Mouse (Mus musculus): ENCODE results near the gene Cdh6.

The Cdh6 gene

GRCm38 (mm10) chr15:13155820-13156219 is 17.7 kb downstream of the Cdh6 start:
- DNase-seq (ENCODE audit: low read depth, low spot score): no peak

DNA sequence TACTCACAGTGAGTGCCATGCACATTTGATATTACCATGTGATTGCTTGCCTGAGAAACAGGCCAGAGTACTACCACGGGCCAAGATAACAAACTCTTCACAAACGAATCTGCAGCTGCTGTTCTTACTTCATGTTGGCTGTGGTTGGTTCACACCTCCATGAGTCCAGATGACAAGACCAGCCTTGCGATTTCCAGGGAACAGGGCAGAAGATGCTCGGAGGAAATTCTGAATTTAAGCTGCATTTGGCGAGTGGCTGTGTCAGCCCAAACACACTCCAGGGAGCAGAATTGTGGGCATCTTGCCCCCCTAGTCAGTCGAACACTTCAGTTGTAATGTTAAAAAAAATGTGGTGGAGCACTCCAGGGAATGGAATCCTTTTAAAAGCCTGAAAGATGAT is 18.1 kb downstream of the Cdh6 start:
- DNase-seq (ENCODE audit: low read depth, low spot score): no peak

DNA sequence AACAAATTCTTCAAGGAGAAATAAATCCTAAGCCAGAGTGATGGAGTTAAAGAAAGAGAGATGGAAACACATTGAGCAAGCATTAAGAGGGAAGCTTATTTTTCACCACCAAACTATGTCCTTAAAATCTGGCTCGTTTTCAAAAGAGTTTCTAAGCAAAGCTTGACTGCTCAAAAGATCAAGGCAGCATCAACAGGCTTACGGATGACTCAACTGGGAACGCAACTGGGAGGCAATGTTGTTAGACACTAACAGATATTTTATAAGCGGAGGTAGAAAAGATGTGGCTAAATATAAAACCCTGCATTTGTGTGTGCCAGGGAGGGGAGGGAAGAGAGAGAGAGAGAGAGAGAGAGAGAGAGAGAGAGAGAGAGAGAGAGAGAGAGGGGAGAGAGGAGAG is 31.5 kb downstream of the Cdh6 start:
- no peak for DNase-seq (ENCODE audit: low read depth, low spot score)

DNA sequence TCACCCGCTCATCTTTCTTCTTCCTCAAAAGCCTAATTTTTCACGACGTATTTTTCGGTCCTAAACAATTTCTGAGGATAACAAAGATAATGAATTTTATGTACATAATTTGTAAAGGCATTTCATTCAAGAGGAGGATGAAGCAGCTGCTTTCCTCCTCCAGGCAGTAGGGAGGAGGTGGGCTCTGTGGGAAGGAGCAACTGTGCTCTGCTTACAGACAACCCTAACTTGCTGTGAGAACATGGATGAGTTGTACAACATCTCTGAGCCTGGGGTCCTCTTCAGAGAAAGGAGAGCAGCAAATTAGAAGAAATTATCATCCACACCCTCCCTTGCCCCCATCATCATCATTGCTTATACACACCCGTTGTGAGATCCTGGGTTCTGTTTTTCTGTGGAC is 33.8 kb downstream of the Cdh6 start:
- no peak for DNase-seq (ENCODE audit: low read depth, low spot score)

- no peak for DNase-seq (ENCODE audit: low read depth, low spot score)
Measured at GRCm38 (mm10) chr15:13137166-13137565, 36.3 kb downstream of the Cdh6 start.

DNA sequence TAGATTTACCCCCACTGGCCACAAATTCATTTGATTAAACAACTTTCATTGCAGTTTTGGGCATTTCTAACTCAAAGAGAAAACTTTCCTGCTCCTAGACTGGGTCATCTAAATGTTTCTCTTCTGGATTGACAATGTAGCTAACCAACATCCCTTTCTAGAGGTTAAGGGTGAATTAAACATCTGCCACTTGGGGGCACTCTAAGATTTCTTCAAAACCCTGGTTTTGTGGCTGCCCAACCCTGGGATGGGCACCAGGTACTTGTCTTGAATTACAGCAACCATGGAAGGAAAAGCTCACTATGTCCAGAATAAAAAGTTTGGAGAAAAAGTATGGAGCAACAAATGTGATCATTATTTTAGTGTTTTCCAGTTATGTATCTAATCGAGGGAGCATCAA is 39.4 kb downstream of the Cdh6 start:
- peak; percentile 63 for DNase-seq (ENCODE audit: low read depth, low spot score)

DNA sequence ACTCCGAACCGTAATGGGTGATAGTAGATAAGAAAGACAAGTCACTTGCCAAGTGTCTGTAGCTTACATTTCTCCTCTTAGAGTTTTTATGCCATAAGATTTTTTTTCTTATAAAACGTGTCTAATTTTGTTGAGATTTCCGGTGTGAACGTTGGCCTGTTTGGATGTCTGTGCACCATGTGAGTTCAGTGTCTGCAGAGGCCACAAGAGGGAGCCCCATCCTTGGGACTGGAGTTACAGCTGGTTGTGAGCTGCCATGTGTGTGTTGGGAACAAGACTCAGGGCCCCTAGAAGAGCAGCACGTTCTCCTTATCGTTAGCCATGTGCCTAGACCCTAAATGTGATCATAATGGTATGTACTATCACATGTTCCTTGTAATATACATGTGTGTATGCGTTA is 40.1 kb downstream of the Cdh6 start:
- DNase-seq (ENCODE audit: low read depth, low spot score): peak; percentile 51

- peak; percentile 24 for DNase-seq (ENCODE audit: low read depth, low spot score)
Measured at GRCm38 (mm10) chr15:13132493-13132892, 41.0 kb downstream of the Cdh6 start.

- DNase-seq (ENCODE audit: low read depth, low spot score): no peak
Measured at GRCm38 (mm10) chr15:13130246-13130645, 43.2 kb downstream of the Cdh6 start.

DNA sequence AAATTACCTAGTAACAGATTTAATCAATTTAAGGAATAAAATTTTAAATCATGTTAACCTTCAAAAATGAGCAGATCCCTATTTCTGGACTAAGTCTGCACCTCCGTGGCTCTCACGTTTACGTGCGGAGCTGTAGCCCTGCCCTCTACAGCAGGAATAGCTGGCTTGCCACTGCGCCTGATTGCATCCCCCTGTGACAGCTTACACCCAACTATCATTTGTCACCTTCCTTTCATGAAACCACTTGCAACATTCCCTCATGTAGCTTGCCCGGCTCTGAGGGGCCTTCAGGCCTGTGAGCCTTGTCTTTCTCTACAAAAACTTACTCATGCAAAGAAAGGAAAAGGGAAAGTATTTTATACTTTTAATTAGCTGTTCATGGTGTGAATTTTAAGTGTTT is 73.1 kb downstream of the Cdh6 start:
- DNase-seq (ENCODE audit: low read depth, low spot score): peak; percentile 59

DNA sequence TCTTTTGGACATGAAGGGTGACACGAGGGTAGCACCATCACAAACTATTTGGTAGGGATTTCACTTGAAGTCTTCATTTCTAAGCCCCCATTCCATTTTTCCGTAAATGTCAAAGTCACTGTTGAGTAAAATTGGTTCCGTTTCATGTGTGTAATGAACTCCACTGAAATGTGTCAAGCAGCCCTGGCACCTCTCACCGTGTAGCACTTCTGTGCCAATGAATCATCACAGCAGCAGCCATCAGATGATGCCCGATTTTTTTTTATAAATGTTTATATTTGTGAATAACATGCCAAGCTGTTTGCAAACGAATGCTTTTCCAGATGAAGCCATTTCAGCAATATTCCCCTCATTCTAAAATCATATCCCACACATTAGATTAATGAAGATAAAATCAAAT is 75.6 kb downstream of the Cdh6 start:
- DNase-seq (ENCODE audit: low read depth, low spot score): no peak

DNA sequence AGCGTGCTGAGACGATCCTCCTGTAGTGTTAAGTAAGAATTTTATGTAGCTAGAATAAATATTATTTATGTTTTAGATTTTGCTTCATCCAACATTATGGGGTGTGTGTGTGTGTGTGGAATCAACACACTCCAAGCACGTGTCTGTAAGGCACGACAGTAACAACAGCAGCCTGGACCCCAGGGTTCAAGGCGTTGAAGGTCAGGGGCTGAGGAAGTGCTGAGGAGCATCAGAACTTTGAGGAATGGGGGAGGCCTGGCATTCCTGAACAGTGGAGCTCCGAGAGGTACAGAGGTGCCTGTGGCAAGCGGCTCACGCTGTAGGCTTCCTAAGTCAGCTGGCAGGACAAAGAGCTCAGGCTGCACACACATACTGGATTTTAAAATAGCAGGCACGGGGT is 78.1 kb downstream of the Cdh6 start:
- DNase-seq (ENCODE audit: low read depth, low spot score): peak; percentile 51

DNA sequence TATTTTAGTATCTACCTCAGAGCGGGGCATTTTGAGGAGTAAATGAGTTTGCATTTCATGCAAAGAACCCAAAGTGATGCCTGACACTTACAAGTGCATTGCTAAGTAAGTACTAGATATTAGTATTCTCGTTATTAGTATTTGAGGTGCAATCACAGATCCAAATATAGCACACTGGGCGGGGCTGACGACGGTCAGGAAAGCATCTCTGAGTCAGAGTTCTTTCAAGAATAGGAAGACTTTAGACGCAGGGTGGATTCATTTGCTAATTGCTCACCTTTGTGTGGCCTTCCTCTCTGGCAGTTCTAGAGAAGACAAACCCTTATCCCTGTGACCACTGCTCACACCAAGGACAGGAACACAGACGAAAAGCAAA is 78.6 kb downstream of the Cdh6 start:
- DNase-seq (ENCODE audit: low read depth, low spot score): peak; percentile 72

GRCm38 (mm10) chr15:13093954-13094880 is 79.3 kb downstream of the Cdh6 start:
- peak; percentile 12 for DNase-seq (ENCODE audit: low read depth, low spot score)

DNA sequence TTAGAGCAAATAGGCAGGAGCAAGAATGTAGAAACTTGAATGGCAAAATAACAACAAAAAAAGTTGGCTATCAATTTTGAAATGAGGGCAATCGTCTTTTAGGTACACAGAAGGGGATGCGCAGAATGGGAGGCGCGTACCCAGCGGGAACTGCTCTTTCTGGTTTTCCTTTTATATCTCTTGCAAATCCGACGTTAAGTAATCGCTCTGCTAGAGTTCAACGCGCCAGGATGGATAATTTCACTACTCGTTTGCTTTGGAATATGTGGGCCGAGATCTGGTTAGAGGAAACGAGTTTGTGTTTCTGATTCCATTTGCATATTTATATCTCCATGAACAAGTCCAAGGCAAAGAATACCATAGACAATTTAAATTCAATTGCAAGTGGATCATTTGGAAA is 81.4 kb downstream of the Cdh6 start:
- DNase-seq (ENCODE audit: low read depth, low spot score): no peak

DNA sequence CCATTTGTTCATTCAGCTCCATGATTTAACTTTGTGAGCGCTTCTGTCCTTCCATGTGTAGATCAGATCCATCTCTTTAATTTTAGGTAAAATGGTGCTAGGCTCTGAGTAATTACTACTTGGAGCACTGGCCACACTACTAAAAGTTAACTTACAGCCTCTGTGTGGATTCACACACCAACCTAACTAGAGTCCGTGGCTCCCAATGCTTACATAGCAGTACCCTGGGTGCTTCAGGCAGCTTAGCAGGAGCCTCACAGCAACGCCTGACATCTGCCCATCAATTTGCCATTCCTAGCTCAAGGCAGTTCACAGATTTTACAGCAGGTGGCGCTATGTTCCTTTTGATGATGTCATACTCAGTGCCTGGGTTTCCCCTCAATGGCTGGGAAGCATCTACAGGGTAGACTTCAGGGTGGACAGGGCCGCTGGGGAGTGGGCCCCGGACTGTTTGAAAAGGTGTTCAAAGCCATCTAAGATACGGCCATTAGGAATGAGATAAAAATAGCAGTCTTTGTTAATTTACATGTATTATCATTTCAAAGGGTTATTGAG is 84.9 kb downstream of the Cdh6 start:
- peak; percentile 92 for DNase-seq (ENCODE audit: low read depth, low spot score)

DNA sequence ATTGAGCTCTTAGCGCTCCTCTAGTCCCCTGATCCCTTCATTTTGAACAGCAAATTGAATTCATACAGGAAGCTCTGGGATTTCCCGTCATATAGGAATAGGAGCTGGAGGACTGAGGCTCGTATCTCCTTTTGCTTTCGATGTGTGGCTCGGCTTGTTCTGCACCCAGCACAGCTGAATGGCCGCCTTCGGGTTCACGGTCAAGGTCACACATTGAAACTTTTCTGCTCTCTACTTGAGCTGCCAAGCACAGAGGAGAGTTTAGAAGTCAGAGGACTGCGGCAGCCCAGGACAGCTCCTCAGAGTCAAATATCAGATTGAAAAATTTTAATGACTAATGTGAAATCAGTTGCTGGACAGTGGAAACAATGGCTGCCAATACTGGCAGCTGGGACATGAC is 88.7 kb downstream of the Cdh6 start:
- DNase-seq (ENCODE audit: low read depth, low spot score): peak; percentile 12

GRCm38 (mm10) chr15:13076908-13077669 is 96.4 kb downstream of the Cdh6 start:
- DNase-seq (ENCODE audit: low read depth, low spot score): no peak

DNA sequence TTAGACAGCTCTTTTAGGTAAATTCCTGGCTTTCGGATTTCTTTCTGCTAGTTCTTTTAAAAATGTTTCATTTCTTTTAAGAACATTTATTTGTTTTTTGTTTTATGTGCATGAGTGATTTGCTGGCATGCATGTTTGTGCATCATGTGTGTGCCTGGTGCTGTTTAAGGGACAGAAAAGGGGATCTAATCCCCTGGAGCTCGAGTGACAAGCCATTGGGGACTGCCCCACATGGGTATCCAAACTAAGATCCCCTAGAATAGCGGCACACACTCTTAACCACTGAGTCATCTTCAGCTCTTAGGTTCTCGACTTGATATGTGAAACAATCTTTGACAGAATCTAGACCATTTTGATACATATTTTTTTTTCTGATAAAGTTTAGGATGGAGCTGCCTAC is 99.4 kb downstream of the Cdh6 start:
- no peak for DNase-seq (ENCODE audit: low read depth, low spot score)

- no peak for DNase-seq (ENCODE audit: low read depth, low spot score)
Measured at GRCm38 (mm10) chr15:13068213-13068516, 105.3 kb downstream of the Cdh6 start.

GRCm38 (mm10) chr15:13067429-13068212 is 105.9 kb downstream of the Cdh6 start:
- no peak for DNase-seq (ENCODE audit: low read depth, low spot score)

- no peak for DNase-seq (ENCODE audit: low read depth, low spot score)
Measured at GRCm38 (mm10) chr15:13066765-13067164, 106.7 kb downstream of the Cdh6 start.
